Mouse (Mus musculus) brain, embryonic 14.5 days (tissue): ENCODE data around the gene Ppt2.

ENCODE experiments used
- CTCF ChIP-seq: fragments of 200-500 bp; IDR thresholded peaks from 2 replicates; pipeline ENCODE4 v1.5.1; 2012; ENCODE audit warnings: inconsistent platforms, mild to moderate bottlenecking, moderate library complexity, borderline replicate concordance; ENCODE audit not compliant: insufficient read depth, insufficient read length; ENCODE audit errors: extremely low read depth
- POLR2A ChIP-seq: fragments of 200-500 bp; IDR thresholded peaks from 2 replicates; pipeline ENCODE4 v1.6.1; 2012; ENCODE audit warnings: mild to moderate bottlenecking, inconsistent platforms, borderline replicate concordance; ENCODE audit not compliant: poor library complexity, insufficient read depth, insufficient read length, severe bottlenecking; ENCODE audit errors: extremely low read depth

- TF ChIP-seq CTCF (no peak), POLR2A (no peak)
Observed at GRCm38 (mm10) chr17:34583397-34583796, 44.9 kb downstream of the Ppt2 start.
